Mouse (Mus musculus): Measurements from ENCODE around the gene Gpr137. TPM values are rescaled to one million over a fixed set of nuclear protein-coding genes. Genes with fewer than 3 reads are reported as not detected.

Gene Gpr137
- total RNA-seq, 2 experiments from 2014 or later = 8.2 to 13.8 TPM

GRCm38 (mm10) chr19:6934195-6934977, 7.9 kb downstream of the Gpr137 start, which contains the start of gene Kcnk4:
Gene Kcnk4, minus strand, starts transcription at chr19:6934515.
- intact Hi-C loops (cut with DNase I) = no loop called here
- DNase-seq = no peak

DNA sequence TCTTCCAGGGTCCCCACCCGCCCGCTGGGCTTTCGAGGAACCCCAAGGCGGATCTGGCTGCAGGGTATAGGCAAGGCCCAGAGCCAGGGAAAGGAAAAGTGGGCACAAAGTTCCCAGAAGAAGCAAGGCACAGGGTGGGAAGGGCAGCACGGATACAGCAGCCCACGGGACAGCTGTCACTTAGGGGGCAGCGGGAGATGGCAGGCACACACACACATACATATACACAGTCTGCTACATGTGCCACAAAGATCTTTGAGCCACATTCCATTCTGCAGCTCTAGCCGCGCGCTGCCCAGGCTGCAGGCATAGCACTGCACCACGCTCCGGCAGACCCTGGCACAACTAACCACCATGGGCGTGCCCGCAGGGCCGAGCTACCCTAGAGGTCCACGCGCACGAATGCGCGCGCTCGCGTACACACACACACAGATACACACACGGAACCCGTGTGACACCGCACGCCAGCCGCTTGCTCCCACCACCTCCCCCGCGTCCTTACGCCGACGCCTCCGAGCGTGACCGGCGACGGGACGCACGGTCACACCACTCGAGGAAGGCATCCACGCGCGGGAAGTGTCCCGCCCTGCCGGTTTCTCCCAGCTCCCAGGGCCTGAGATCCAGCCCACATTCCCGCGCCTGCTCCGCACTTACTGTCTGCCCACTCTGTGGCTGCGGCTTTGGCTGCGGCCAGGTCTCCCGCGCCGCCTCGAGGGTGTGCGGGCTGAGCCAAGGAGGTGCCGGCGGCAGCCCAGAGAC, 8.7 kb downstream of the Gpr137 start:
- DNase-seq = peak; percentile 52
- no peak for TF ChIP-seq CTCF (IDR thresholded peaks at IDR 0.05)
- no peak overlapping the region for H3K27ac ChIP-seq
- peak overlapping the region; percentile 72 for H3K4me3 ChIP-seq
- intact Hi-C loops (cut with DNase I) = no loop called here

More at GRCm38 (mm10) chr19:6934195-6934977, 7.9 kb downstream of the Gpr137 start, which contains the start of gene Kcnk4:
- no peak for TF ChIP-seq CTCF (IDR thresholded peaks at IDR 0.05)
- no peak within 1 kb of the TSS for H3K27ac ChIP-seq
- peak within 1 kb of the TSS; percentile 72 for H3K4me3 ChIP-seq

GRCm38 (mm10) chr19:6933102-6933435, 9.2 kb downstream of the Gpr137 start:
- intact Hi-C loops (cut with DNase I) = no loop called here
- Histone ChIP-seq H3K27ac (no peak overlapping the region), H3K4me3 (peak overlapping the region; percentile 72; the same call in 1 of the 2 replicates)
- DNase-seq = no peak
- TF ChIP-seq CTCF (IDR thresholded peaks at IDR 0.05) = no peak

GRCm38 (mm10) chr19:6932018-6932417, 10.3 kb downstream of the Gpr137 start:
- intact Hi-C loops (cut with DNase I) = no loop called here
- H3K4me3 ChIP-seq = no peak overlapping the region
- DNase-seq = no peak
- TF ChIP-seq CTCF (IDR thresholded peaks at IDR 0.05) = no peak
- no peak overlapping the region for H3K27ac ChIP-seq

GRCm38 (mm10) chr19:6931002-6931401, 11.3 kb downstream of the Gpr137 start:
- TF ChIP-seq CTCF (IDR thresholded peaks at IDR 0.05) = no peak
- Histone ChIP-seq H3K4me3 (no peak overlapping the region), H3K27ac (no peak overlapping the region)
- DNase-seq = no peak
- intact Hi-C loops (cut with DNase I) = no loop called here

DNA sequence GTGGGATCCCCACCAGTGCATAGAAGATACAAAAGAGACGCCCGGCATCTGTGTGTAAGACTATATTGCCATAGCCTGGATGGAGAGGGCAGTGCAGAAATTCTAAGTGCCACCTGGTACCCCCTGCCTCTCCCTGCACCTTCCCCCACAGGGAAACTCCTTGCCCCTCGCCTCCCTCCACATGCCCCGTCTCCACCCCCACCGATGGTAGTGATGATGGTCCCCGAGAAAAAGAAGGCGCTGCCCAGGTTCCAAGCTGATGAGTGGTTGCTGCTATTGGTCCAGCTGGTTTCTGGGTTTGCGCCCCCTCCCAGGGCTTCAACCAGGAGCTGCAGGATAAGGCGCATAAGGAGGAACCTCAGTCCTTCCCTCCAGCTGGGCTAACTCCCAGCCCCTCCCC, 14.2 kb downstream of the Gpr137 start:
- H3K4me3 ChIP-seq = no peak overlapping the region
- intact Hi-C loops (cut with DNase I) = no loop called here
- DNase-seq = no peak
- no peak overlapping the region for H3K27ac ChIP-seq
- TF ChIP-seq CTCF (IDR thresholded peaks at IDR 0.05) = no peak

- intact Hi-C loops (cut with DNase I) = no loop called here
- Histone ChIP-seq H3K4me3 (no peak overlapping the region), H3K27ac (no peak overlapping the region)
- TF ChIP-seq CTCF (IDR thresholded peaks at IDR 0.05) = no peak
- no peak for DNase-seq
Observed at GRCm38 (mm10) chr19:6926559-6927255, 15.6 kb downstream of the Gpr137 start.

DNA sequence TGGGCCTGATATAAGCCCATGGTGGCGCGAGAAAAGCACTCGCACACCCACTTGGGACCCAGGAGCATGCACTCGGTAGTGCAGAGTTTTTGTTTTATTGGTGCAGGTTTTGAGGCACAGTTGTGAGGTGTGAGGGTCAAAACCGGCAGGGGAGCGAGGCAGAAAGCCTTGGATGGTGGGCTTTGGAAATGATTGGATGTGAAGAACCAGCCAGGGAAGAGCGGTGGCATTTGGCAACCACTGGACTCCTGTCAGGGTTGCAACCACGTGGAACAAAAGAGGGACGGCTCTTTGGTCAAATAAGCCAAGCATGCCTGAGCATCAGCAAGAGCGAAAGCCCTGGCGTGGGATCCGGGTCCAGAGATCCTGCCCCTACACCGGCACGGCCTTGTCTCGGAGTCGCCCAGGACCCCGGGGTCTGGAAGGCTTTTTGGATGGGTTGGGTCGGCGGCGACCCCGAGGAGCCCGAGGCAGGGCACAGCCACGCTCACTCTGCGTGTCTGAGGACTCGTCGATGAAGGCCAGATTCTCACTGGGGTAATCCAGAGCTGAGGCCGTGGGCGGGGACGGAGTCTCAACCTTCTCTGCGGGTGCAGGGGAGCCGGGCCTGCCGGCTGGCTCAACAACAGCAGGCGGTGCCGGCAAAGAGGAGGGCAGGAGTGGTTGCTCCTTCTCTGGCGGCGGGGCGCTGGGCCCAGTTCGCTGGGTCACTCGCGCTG, 16.5 kb downstream of the Gpr137 start:
- TF ChIP-seq CTCF (IDR thresholded peaks at IDR 0.05) = no peak
- Histone ChIP-seq H3K27ac (no peak overlapping the region), H3K4me3 (no peak overlapping the region)
- intact Hi-C loops (cut with DNase I) = loop anchor here (2.0 kb wide), 1 partner anchor 43 kb away; no protein-coding TSS in a partner anchor
- DNase-seq = no peak

GRCm38 (mm10) chr19:6925307-6925573, 17.0 kb downstream of the Gpr137 start, which contains the start of gene Catsperz:
Gene Catsperz, minus strand, starts transcription at chr19:6925380.
- no peak for TF ChIP-seq CTCF (IDR thresholded peaks at IDR 0.05)
- intact Hi-C loops (cut with DNase I) = loop anchor here (2.0 kb wide), 1 partner anchor 44 kb away; no protein-coding TSS in a partner anchor
- no peak for DNase-seq
- Histone ChIP-seq H3K4me3 (peak within 1 kb of the TSS; percentile 56), H3K27ac (0 out of 2 replicates have a peak within 1 kb of the TSS, but pooled peaks have one; percentile 91)

DNA sequence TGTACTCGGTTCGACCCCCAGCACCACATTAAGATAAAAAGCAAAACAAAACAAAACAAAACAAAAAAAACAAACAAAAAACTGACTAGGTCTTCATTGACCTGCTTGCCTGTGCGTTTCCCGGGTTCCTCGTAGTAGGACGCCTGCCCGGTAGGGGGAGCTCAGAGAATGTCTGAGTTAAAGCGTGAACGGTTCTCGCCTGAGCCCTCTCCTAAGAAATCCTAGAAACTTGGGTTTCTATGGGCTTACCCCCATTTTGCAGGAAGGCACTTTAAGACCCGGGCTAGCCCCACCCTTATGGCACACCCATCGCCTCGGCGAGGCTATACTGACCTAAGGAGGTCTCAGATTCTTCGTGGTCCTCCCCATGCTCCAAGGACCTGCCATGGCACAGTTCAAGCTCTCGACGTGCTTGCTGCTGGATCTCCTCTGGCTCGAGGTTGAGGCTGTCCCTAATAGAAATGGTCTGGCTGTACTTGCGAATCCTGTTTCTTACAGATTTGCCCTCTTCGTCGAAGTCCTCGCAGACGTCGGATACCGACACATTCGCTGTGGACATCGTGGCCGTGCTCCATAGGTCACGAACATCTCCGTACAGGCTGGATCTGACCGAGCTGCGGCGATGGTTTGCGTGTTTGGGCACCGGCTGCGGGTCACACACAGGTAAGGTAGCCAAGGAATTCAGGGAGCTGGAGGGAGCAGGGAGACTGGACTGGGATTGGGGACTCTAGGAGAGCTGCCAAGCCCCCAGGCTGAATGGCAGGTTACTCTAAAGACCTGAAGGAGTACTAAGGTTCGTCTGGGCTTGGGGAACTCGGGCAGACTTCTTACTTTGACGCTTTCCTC, 17.6 kb downstream of the Gpr137 start:
- intact Hi-C loops (cut with DNase I) = loop anchor here (1.0 to 2.0 kb wide), 2 partner anchors 44 to 96 kb away; no protein-coding TSS in a partner anchor
- DNase-seq = peak; percentile 90
- H3K4me3 ChIP-seq = peak overlapping the region; percentile 56
- peak; percentile 92 for TF ChIP-seq CTCF (IDR thresholded peaks at IDR 0.05)
- H3K27ac ChIP-seq = no peak overlapping the region

Data from gastrocnemius, adult 2 months (tissue).